8 mouse cellular contexts compared by ENCODE assay signal in the genomic region with DNA sequence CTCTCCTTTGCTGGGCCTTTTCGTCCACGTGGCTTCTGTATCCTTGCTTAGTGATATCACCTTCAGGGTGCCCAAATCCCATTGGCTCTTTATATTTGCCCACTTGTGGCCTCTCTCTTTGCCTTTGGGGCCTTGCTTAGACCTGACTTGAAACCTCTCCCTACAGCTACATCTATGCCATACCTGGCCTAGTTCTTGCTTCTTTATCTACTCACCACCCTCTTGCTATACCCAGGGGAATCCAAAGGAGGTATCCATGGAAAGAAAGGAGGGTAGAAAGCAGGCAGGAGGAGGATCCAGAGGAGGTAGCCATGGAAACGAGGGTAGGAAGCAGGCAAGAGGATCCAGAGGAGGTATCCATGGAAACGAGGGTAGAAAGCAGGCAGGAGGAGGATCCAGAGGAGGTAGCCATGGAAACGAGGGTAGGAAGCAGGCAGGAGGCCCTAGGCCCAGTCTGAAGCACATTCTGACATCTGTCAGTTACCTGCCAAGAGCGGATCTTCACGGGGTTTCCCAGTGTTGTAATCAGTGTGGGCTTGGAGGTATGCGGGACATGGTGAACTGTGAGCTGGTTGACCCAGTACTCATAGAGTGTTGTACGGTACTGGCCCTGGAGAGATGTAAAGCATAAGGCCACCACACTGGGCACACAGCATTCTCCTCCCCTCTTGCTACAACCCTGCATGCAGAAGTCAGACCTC. TPM values are rescaled to one million over a fixed set of nuclear protein-coding genes. Genes with fewer than 3 reads are reported as not detected.
DNase-seq lines count a peak whose midpoint lies in the region; ATAC-seq and TF ChIP-seq lines count a peak whose summit lies in the region.

No protein-coding gene starts in this region.

- H3K36me3 ChIP-seq in hindbrain, embryonic 15.5 days = no peaks in the 10 kb centered on the region
- 0 out of 2 replicates have a peak, but pooled peaks cover 4% of the 10 kb centered on the region for H3K36me3 ChIP-seq in limb, embryonic 14.5 days (ENCODE audit: control insufficient read depth, insufficient read depth, low read length)

- no peak overlapping the region for H3K4me3 ChIP-seq in hindbrain, embryonic 15.5 days
- H3K4me3 ChIP-seq in limb, embryonic 14.5 days (replicated peaks; ENCODE audit: low read length) = peak overlapping the region; percentile 31

- no peaks in the 10 kb centered on the region for H3K27me3 ChIP-seq in hindbrain, embryonic 15.5 days
- no peaks in the 10 kb centered on the region for H3K27me3 ChIP-seq in limb, embryonic 14.5 days (ENCODE audit: control insufficient read depth, insufficient read depth, low read length)

- H3K4me2 ChIP-seq in hindbrain, embryonic 15.5 days = peak overlapping the region; percentile 52
- H3K4me2 ChIP-seq in limb, embryonic 14.5 days (replicated peaks; ENCODE audit: low read depth, low read length, severe bottlenecking) = peak overlapping the region; percentile 53

- no peaks in the 10 kb centered on the region for H3K9me3 ChIP-seq in hindbrain, embryonic 15.5 days
- H3K9me3 ChIP-seq in limb, embryonic 14.5 days (ENCODE audit: control insufficient read depth, low read length) = no peaks in the 10 kb centered on the region

- peak; percentile 73 for ATAC-seq in hindbrain, embryonic 15.5 days (ENCODE audit: low FRiP score, low read depth)
- no peak for ATAC-seq in limb, embryonic 14.5 days (ENCODE audit: low FRiP score, low read depth)

- intact Hi-C loops in heart, postnatal 14 days (cut with DNase I) = no loop called here

- DNase-seq in right cerebral cortex, adult 18-20 months = peak; percentile 78
- DNase-seq in right cerebral cortex, postnatal 4 days = no peak
- DNase-seq in limb, embryonic 14.5 days (ENCODE audit: low spot score) = no peak
- no peak for DNase-seq in testis, postnatal 10 days (ENCODE audit: low spot score)
- no peak for DNase-seq in adrenal gland, adult 18-20 months (ENCODE audit: low spot score in 2 of 2)
- DNase-seq in spleen, postnatal 10 days (ENCODE audit: low spot score in 2 of 2) = no peak
- DNase-seq in heart, postnatal 14 days = no peak

- TF ChIP-seq POLR2A in limb, embryonic 14.5 days (IDR thresholded peaks at IDR 0.05; ENCODE audit: borderline replicate concordance, extremely low read depth, insufficient read depth, insufficient read length) = no peak

- WGBS in hindbrain, embryonic 15.5 days = 26% methylated on average over 9 of the region's 9 CpGs
- 70% methylated on average over 9 of the region's 9 CpGs for WGBS in limb, embryonic 14.5 days

- no peak overlapping the region for H3K9ac ChIP-seq in hindbrain, embryonic 15.5 days
- peak overlapping the region; percentile 58 for H3K9ac ChIP-seq in limb, embryonic 14.5 days (ENCODE audit: low read depth, low read length, severe bottlenecking)

- peak overlapping the region; percentile 79 for H3K27ac ChIP-seq in hindbrain, embryonic 15.5 days (replicated peaks)
- no peak overlapping the region for H3K27ac ChIP-seq in limb, embryonic 14.5 days (replicated peaks; ENCODE audit: low read depth, low read length)

- peaks cover 27% of the 10 kb centered on the region for H3K4me1 ChIP-seq in hindbrain, embryonic 15.5 days (replicated peaks)
- peaks cover 17% of the 10 kb centered on the region; the same call in 1 of the 2 replicates for H3K4me1 ChIP-seq in limb, embryonic 14.5 days (ENCODE audit: control insufficient read depth, insufficient read depth, low read length)

RNA-seq across cellular contexts. Expression of a gene that starts 17.2 kb away (rescaled TPM):
- polyA plus RNA-seq in hindbrain, embryonic 15.5 days (2015; fragmentation: Nextera tagmentation; extraction: Ambion mirVana) = 101 and 113 TPM in 2 replicates
- polyA plus RNA-seq in limb, embryonic 14.5 days (2012; rRNA removed) = 90.1 and 108 TPM in 2 replicates
- 71.7 and 76.4 TPM in 2 replicates for polyA plus RNA-seq in limb, embryonic 14.5 days (2014; fragmentation: Nextera tagmentation; extraction: Ambion mirVana)
- 10 to 100 TPM; 55.9 to 69.2 TPM for total RNA-seq in adrenal gland, adult 18-20 months (2021)
- 10 to 100 TPM; 47.3 to 47.5 TPM for total RNA-seq in heart, postnatal 14 days (2021)

RNA-seq across cellular contexts. Expression of a gene that starts 17.3 kb away (rescaled TPM):
- 8.9 and 9.4 TPM in 2 replicates for polyA plus RNA-seq in hindbrain, embryonic 15.5 days (2015; fragmentation: Nextera tagmentation; extraction: Ambion mirVana)
- 9.5 and 10.5 TPM in 2 replicates for polyA plus RNA-seq in limb, embryonic 14.5 days (2012; rRNA removed)
- polyA plus RNA-seq in limb, embryonic 14.5 days (2014; fragmentation: Nextera tagmentation; extraction: Ambion mirVana) = 11.8 and 12.3 TPM in 2 replicates
- 1 to 10 TPM; 5.8 to 6.7 TPM for total RNA-seq in adrenal gland, adult 18-20 months (2021)
- 1 to 10 TPM; 4.3 to 4.6 TPM for total RNA-seq in heart, postnatal 14 days (2021)

RNA-seq across cellular contexts. Expression of a gene that starts 50.8 kb away (rescaled TPM):
- 0.60 and 0.80 TPM in 2 replicates for polyA plus RNA-seq in hindbrain, embryonic 15.5 days (2015; fragmentation: Nextera tagmentation; extraction: Ambion mirVana)
- 3.7 and 4.0 TPM in 2 replicates for polyA plus RNA-seq in limb, embryonic 14.5 days (2012; rRNA removed)
- 0.25 and 0.29 TPM in 2 replicates for polyA plus RNA-seq in limb, embryonic 14.5 days (2014; fragmentation: Nextera tagmentation; extraction: Ambion mirVana)
- total RNA-seq in adrenal gland, adult 18-20 months (2021) = 10 to 100 TPM in 1 of 2 experiments, 1 to 10 TPM in 1; 8.5 to 10.6 TPM
- 10 to 100 TPM; 17.4 to 22.2 TPM for total RNA-seq in heart, postnatal 14 days (2021)

RNA-seq across cellular contexts. Expression of a gene that starts 51.7 kb away (rescaled TPM):
- polyA plus RNA-seq in hindbrain, embryonic 15.5 days (2015; fragmentation: Nextera tagmentation; extraction: Ambion mirVana) = 365 and 382 TPM in 2 replicates
- 514 and 640 TPM in 2 replicates for polyA plus RNA-seq in limb, embryonic 14.5 days (2012; rRNA removed)
- 339 and 378 TPM in 2 replicates for polyA plus RNA-seq in limb, embryonic 14.5 days (2014; fragmentation: Nextera tagmentation; extraction: Ambion mirVana)
- total RNA-seq in adrenal gland, adult 18-20 months (2021) = 100 to 1,000 TPM; 257 to 319 TPM
- 100 to 1,000 TPM; 185 to 197 TPM for total RNA-seq in heart, postnatal 14 days (2021)

RNA-seq across cellular contexts. Expression of a gene that starts 55.2 kb away (rescaled TPM):
- polyA plus RNA-seq in hindbrain, embryonic 15.5 days (2015; fragmentation: Nextera tagmentation; extraction: Ambion mirVana) = 4.4 and 4.6 TPM in 2 replicates
- polyA plus RNA-seq in limb, embryonic 14.5 days (2012; rRNA removed) = 12.1 and 16.6 TPM in 2 replicates
- polyA plus RNA-seq in limb, embryonic 14.5 days (2014; fragmentation: Nextera tagmentation; extraction: Ambion mirVana) = 5.6 and 7.8 TPM in 2 replicates
- 1 to 10 TPM; 1.5 to 2.0 TPM for total RNA-seq in adrenal gland, adult 18-20 months (2021)
- under 1 TPM; 0.07 to 0.14 TPM for total RNA-seq in heart, postnatal 14 days (2021)
